Mouse (Mus musculus) CD8-positive naive resting alpha-beta T cell, adult 2 months (primary cell): ENCODE measurements around the gene Vnn3.

Experiments
- DNase-seq, 2 experiments: peaks; one replicate each; pipeline ENCODE4 v3.0.0; 2022; ENCODE audit warnings: low read depth in 2 of 2, low spot score in 2 of 2

Vnn3 gene

DNA sequence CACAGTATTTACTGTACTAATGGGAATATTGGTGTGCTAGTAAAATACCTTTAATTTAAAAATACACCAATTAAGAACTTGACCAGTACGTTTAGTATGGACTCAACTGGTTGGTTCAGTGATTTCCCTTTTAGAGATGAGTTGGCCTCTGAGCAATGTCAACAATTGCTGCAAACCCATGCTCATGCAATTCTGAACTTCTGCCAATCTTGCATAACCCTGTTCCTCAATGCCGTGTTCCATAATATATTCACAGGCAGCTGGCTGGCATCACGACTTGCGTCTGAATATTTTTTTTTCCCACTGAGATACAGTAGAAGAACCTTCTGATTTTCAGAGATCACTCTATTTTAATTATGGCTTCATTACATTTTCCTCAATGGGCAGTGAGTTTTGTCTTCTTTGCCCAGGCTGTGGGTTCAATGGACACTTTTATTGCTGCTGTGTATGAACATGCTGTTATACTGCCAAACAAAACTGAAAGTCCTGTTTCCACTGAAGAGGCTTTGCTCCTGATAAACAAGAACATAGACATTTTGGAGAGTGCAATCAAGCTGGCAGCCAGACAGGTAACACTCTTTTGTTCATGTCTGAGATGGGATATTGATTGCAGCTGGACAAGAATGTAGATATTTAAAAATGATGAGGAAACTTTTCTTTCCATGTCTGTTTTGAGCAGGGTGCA, at the start of gene Vnn3:
TSS of gene Vnn3 (plus strand) at position 235 of the 685 bp plus-strand sequence.
- DNase-seq = no peak

DNA sequence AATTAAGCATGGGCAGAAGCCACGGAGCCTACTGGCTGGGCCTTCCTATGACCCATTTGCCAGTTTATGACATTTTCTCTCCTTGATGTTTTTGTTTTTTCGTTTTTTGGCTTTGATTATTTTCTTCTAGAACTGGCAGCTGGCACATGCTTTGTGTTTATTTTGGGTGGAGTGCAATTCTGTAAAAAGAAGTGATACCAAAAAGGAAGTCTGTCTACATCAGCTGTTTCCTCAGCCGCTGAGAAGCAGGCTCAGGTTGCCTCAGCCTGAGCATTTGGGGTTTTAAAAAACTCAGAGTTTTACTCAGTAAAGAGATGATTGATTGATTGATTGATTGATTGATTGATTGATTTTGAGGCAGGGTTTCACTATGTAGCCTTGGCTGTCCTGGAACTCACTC, 48.4 kb upstream of the Vnn3 start:
- no peak for DNase-seq

DNA sequence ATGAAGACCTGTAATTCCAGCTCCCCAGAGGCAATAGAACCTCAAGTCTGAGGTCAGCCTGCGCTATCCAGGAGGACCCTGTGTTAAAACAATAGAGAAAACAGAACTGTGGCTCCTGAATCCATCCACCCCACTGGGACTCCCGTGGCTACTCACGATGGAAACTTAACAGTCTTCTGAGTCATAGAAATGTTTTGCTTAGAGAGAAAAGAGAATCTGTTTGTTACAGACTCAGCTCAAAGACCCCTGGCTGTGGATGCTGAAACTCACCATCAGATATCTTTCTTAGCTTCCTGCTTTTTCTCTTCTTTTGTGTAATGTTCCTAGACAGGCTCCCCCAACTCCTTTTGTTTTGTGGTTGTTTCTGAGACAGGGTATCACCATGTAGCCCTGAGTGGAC, 46.6 kb upstream of the Vnn3 start:
- DNase-seq = no peak

DNA sequence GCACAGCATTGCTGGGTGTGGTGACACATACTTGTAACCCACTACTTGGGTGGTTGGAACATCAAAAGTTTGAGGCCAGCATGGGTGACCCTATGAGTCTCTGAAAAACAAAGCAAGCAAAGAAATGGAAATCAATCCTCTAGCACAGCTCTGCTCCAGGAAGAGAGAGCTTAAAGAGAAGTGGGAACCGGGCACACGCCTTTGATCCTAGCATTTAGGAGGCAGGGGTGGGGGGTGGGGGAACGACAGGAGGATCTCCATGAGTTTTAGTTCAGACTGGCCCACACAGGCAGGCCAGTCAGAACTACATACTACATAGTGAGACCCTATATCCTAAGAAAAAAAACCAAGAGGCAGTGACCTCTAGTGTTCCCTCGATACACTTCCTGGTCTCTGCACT, 45.1 kb upstream of the Vnn3 start:
- DNase-seq = no peak

DNA sequence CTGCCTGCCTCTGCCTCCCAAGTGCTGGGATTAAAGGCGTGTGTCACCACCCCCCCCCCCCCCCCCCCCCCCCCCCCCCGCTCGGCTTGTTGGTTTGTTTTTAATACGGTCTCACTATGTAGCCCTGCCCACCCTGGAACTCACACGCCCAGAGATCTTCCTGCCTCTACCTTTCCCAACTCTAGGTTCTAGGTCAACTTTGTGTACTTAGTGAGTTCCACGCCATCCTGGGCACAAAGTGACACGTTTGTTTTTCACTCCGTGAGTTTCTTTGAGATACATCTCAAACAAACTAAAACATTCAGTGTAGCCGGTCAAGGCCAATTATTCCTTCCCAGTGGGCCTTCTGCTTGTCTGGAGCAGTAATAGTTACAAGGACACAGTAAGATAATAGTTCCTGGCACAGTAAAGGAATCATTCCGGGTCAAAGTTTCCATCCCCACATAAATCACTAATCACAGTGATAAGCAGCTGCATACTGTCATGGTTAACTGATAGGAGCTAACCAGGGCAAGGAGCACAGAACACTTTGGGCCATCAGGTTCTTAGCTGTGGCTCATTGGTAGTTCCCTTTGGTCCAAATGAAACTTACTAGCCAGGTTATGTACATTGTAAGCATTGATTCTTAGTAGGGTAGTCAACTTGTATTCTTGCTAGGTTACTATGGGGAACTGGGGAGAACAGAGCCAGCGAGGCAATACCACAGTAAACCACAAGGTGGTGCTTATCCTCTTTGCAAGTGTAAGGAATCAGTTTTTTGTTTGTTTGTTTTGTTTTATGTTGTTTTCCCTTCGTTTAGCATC, 39.4 kb upstream of the Vnn3 start:
- DNase-seq = peak; percentile 47 to 64

DNA sequence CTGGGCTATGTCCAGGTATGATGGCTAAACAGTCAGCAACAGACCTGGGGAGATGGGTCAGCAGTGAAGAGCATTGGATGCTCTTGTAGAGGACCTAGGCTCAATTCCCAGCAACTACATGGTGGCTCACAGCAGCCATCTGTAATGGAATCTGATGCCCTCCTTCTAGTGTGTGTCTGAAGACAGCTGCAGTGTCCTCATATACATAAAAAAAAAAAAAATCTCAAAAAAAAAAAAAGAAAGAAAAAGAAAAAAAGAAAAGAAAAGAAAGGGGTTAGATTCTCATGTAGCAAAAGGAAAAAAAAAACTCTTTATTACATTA, 38.9 kb upstream of the Vnn3 start:
- no peak for DNase-seq

DNA sequence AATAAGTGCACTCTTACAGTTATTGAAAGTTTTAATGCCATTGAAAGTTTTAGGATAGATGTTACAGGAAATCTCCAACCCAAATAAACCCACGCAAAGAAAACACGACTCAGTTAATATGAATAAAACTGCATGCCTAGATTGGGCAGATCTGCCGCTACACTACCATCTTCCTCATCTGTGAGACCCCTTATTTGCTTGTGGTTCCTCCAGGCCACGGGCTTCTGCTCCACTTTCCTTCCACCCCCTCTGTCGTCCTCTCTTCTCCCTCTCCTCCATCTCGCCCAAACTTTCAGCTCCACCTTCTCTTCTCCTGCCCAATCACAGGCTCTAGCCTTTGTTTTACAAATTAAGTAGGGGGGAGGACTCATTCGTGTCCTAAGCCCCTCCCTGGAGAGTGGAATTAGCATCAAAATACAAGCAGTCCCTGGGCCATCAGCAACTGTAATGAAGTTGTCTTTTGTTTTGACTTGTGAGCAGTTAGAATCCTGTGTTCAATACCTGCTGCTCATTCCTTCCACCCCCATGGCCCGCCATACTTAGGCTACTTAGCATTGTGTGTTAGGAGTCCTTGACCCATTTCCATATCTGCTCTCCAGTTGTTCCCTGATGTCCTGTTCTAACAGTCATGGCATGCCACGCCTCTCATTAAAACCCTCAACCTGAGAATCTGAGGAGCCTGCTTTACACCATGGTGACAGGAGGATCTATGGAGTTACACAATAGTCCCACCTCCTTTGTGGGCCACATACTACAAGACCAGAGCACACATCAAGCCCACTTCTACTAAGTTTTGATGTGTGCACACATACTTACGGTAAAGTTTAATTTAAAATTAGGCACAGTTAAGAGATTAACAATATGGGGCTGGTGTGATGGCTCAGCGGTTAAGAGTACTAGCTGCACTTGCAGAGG, 38.2 kb upstream of the Vnn3 start:
- DNase-seq = no peak

DNA sequence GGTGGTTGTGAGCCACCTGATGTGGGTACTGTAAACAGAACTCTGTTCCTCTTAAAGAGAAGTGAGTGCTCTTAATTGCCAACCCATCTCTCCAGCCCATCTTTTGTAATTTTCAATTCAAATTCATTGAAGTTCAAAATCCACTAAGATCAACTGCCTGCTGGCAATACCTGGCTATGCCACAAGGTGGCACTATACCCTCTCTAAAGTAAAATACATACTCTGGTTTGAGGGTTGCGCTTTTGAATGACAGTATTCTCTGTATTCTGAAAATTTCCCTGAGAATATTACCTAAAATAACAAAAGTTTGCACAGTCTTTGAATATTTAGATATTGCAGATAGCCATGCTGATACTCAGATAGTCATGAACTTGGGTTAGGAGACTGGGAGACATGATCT, 36.1 kb upstream of the Vnn3 start:
- peak; percentile 54 to 72 for DNase-seq

DNA sequence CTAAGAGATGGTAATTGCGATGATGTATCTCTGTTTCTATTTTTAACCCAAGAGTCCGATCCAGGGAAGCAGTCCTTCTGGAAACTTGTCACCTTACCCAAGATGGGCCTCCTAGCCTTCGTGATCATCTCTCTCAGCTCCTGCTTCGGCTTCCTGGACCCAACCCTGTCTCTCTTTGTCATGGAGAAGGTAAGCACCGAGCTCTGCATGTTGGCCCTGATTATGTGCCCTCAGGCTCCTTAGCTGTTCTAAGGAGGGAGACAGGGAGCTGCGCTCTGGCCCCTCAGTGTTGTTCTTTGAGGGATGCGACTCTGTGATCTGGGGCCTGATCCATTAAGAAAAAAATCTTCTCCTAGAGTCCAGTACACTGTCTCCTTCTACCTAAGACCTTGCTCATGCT, 35.0 kb upstream of the Vnn3 start:
- DNase-seq = no peak

DNA sequence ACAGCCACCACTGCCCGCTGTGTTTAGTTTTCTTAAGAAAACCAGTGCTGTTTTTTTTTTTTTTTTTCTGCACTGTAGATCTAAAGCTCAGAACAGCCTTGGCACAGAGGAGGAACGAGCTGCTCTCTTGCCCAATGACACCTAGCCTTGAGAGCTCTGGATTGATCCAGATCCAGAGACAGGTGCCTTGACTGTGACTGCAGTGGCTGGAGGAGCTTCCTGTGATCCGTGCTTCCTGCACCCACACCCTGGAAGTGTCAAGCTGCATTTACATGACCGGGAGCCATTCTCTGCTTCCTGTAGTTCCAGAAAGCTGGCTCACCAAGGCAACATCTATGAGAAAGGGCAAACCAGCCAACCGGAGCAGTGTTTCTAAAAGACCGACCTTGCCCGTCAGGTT, 24.7 kb upstream of the Vnn3 start:
- no peak for DNase-seq

DNA sequence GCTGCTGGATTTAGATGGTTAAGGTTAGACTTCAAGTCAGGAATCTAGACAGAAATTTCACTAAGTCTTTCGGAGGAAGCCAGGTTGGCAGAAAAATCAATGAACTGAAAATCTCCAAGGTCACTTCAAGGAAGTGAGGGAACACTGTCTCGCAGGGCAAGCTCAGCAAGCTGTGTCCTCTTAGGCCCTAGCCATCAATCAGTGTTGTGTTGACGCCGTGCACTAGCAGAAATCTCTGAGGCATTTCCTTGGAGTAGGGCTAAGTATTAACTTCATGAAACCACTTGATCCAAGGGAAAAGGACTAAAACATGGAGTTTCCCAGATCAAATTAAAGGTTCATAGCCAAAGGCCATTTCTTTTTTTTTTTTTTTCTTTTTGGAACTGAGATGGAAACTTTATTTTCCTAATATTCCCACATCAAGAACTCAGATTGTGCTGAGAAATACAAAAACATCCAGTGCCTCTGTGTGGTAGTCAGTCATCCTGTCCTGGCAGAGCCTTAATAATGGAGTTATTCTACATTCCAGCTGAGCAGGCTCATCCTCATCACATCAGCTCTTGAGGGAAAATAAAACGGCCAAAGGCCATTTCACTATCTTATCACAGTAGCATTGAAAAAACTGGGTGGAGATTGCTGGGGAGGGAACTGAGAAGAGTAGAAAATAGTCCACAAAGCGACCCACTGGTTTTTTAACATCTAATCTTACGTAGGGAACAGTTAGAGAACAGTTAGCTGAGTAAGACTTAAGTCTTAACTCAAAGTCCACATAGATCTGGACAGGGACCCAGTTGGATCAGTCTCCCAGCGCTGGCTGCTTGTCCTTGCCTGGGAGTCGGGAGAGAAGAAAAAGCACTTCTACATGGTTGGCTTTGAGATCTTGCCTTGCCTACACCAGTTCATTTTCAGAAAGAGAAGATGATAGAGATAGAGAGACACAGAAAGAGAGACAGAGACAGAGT, 15.0 kb upstream of the Vnn3 start:
- DNase-seq = no peak

DNA sequence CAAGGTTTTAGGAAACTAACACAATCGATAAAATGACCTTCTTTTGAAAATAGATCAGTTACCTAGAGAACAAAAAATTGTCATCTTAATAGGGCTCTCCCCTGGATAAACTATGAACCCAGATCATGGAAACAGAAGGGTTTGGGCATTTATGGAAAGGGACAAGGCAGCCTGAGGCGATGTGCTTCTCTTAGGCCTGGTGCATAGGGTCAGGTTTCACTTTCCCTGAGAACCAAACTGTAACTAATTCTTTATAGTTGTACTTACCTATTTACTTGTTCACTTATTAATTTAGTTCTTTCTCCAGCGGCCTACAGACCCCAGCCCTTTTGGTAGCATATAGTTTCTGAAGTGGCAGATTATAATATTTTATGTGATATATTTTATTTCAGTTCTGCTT, 14.1 kb upstream of the Vnn3 start:
- DNase-seq = no peak

DNA sequence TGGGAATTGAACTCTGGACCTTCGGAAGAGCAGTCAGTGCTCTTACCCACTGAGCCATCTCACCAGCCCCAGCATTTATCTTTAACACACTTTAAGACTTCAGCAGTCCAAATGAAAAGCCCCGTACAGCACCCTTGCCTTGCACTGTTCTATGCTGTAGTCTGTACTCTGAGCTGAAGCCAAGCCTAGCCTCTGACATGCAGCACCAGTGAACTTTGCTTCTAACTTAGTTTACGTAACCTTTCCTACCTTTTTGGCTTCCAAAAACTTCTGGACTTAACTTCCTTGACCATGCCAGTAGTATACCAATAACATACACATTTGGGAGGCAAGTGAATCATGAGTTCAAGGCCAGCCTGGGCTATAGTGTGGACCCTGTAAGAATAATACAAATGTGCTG, 12.4 kb upstream of the Vnn3 start:
- no peak for DNase-seq

DNA sequence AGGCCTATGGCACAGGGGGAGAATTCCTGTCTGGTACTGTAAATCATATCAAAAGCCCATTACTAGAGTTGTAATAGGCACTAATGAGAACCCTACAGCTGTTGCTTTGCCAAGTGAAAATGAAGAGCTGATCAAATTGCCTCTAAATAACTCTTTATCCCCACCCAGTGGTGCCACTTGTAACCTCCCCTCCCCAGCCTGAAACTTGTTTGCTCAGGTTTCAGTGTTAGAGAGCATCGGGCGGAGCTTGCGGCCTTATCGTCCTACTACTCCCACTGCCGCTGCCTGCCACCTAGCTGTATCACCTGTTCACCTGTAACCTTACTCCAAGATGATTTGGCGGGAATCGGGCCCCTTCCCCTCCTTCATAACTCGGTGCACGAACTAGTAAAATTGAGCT, 11.9 kb upstream of the Vnn3 start:
- no peak for DNase-seq

DNA sequence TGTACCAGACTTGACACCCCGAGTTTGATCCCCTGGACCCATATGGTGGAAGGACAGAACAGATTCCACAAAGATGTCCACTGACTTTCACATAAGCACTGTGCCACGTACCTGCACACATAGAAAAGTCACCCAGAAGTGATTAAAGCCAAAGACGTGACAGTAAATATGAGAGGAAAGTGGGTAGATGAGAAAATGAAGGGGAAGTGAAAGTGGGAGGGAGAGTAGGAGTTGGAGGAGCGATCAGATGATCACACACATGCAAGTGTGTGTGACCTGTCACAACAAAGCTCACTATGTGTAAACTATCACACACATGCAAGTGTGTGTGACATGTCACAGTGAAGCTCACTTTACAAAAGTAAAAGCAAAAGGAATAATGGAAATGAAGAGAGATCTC, 10.8 kb upstream of the Vnn3 start:
- DNase-seq = no peak

DNA sequence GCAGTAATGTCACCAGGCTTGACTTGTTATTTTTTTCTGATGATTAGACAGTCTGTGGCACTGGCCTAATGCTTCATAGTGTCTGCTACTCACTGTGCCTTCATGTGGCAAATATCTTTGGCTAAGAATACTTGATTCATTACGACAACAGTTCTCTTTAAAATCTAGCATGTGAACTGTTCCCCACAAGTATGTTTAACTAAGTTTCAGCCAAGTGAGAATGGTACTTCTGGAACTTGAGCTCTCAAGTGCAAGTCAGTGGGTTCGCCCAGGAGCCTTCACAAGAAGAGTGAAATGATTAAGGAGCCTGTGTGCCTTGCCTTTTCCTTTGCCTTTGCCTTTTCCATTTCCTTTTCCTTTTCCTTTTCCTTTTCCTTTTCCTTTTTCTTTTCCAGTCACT, 834 bp downstream of the Vnn3 start:
- DNase-seq = no peak

DNA sequence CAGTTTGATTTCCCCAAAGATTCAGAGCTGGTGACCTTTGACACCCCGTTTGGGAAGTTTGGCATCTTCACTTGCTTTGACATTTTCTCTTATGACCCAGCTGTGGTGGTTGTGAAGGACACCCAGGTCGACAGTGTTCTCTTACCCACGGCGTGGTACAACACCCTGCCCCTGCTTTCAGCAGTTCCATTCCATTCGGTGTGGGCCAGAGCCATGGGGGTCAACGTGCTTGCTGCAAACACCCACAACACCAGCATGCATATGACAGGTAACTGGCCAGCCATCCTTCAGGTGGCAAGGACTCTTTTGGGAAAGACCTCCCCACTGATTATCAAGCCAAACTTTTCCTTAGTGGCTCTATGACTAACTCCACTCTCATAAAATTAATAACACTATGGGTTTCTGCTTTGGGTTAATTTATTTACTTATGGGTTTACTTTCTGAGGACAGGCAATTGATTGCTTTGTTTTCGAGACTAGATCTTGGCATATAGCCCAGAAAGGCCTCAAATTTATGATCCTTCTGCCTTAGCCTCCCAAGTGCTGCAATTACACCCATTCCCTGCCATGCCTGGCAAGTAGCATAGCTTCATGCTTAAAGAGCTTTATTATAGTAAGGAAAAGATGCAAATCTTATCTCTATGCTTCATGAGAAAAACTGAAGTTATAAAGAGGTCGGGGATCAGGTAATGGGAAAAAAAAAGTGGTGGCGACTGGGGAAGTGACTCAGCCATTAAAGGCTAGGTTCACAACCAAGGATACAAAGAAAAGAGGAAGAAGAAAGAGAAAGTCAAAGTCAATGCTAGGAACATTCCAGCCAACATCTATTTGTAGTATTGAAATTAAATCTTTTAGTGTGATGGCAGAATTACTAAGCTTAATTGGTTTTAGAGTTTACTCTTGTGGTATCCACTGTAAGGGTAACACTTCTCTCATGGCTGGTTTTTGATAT, 13.4 kb downstream of the Vnn3 start:
- DNase-seq = no peak

DNA sequence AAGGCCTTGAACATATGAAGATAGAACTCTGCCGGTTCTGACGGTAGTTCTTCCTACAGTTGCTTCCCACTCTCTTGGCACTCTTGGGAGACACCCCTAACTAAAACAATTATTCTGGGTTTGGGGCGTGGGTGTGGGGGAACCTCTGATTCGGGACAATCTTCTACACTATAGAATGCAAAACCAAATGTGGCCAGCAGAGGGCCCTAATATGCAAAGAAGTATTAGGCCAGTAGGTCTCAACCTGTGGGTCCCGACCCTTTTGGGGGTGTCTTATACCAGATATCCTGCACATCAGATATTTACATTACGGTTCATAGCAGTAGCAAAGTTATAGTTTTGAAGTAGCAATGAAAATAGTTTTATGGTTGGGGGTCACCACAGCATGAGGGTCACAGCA, 29.4 kb downstream of the Vnn3 start:
- DNase-seq = no peak

DNA sequence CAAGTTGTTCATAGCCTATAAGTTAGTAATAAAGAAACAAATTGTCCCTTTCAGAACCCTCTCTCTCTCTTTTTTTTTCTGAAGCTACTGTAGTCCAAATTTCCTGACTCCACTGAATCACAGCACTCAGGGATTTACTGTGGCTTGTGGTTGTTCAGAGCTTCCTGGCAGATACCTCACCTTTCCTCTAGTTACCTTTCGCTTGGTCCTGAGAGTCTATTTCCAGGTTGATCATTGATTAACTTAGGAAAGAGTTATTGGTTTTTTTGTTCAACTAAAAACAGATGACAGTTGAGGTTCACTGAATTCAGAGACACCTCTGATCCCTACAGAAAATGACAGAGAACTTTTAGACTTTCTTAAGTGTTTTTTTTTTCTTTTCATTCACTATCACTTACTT, 33.6 kb downstream of the Vnn3 start:
- DNase-seq = no peak

DNA sequence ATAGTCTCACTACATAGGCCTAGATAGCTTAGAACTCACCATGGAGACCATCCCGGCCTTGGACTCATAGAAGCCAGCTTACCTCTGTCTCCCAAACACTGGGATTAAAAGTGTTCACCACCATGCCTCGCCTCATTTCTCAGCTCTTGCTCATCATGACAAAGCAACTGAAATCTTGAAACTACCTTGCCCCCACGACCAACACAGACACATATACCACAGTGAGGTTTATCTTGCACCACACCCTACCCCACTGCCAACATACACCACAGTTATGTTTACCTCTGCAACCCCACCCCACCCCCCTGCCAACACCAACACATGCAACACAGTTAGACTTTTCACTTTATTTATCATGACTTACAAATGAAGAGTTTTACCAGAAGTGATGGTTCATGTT, 34.8 kb downstream of the Vnn3 start:
- DNase-seq = no peak
